Mouse (Mus musculus) liver, postnatal 0 days (tissue): ENCODE data around the gene Tarbp1. TPM values are rescaled to one million over a fixed set of nuclear protein-coding genes. Genes with fewer than 3 reads are reported as not detected.

ENCODE experiments used
- ATAC-seq: fragments of 200-750 bp; cut with Nextera tagmentation; 2 replicates; pipeline ENCODE4 v1.8.0; 2017; ENCODE audit warnings: mild to moderate bottlenecking, moderate library complexity
- DNase-seq: peaks from one replicate; pipeline ENCODE4 v3.0.0-alpha.2; 2016
- H3K27ac ChIP-seq: fragments of 300-500 bp; sonication (generic); 2 replicates; pipeline ENCODE4 v1.5.1; 2014; ENCODE audit warnings: antibody characterized with exemption, moderate library complexity, mild to moderate bottlenecking, low read depth
- H3K27me3 ChIP-seq: fragments of 300-500 bp; sonication (generic); 2 replicates; pipeline ENCODE4 v1.6.1; 2014; ENCODE audit warnings: low read length, control low read depth, mixed read lengths; ENCODE audit not compliant: insufficient read depth
- H3K36me3 ChIP-seq: fragments of 300-500 bp; sonication (generic); replicated peaks from 2 replicates; pipeline ENCODE4 v1.6.1; 2014; ENCODE audit warnings: mild to moderate bottlenecking, control low read depth, low read length, moderate library complexity, mixed read lengths; ENCODE audit not compliant: insufficient read depth
- H3K4me1 ChIP-seq: fragments of 300-500 bp; sonication (generic); 2 replicates; pipeline ENCODE4 v1.6.1; 2014; ENCODE audit warnings: antibody characterized with exemption, mild to moderate bottlenecking, control low read depth; ENCODE audit not compliant: insufficient read depth
- H3K4me2 ChIP-seq: fragments of 300-500 bp; sonication (generic); 2 replicates; pipeline ENCODE4 v1.6.1; 2014; ENCODE audit warnings: low read depth, mild to moderate bottlenecking, low read length, moderate library complexity, mixed read lengths
- H3K4me3 ChIP-seq: fragments of 300-500 bp; sonication (generic); 2 replicates; pipeline ENCODE4 v1.5.1; 2014; ENCODE audit warnings: low read depth, low read length
- H3K9ac ChIP-seq: fragments of 300-500 bp; sonication (generic); replicated peaks from 2 replicates; pipeline ENCODE4 v1.6.1; 2014; ENCODE audit warnings: mild to moderate bottlenecking, moderate library complexity
- H3K9me3 ChIP-seq: fragments of 300-500 bp; sonication (generic); 2 replicates; pipeline ENCODE4 v1.6.1; 2016; ENCODE audit warnings: mild to moderate bottlenecking, control low read depth, low read length, mixed read lengths
- CTCF ChIP-seq: sonication (generic); IDR thresholded peaks from 2 replicates; pipeline ENCODE4 v1.5.1; 2016; ENCODE audit warnings: antibody characterized with exemption, low read depth
- EP300 ChIP-seq: IDR thresholded peaks from 2 replicates; pipeline ENCODE4 v1.6.1; 2016; ENCODE audit warnings: antibody characterized with exemption, low read depth, mild to moderate bottlenecking
- WGBS: fragments of 180-500 bp; shearing (Covaris S2); extraction: QIAGEN DNeasy Blood & Tissue Kit; methylation state at CpG from one replicate; pipeline ENCODE4 v1.1.7; 2014; ENCODE audit not compliant: insufficient replicate concordance; 5-methylcytosine and 5-hydroxymethylcytosine counted together
- polyA plus RNA-seq: library from polyadenylated mRNA; unstranded; fragments of >200 nt; fragmentation: Nextera tagmentation; extraction: Ambion mirVana; gene quantifications from 2 replicates; pipeline ENCODE4 v1.2.1, GENCODE M21; 2015

Gene Tarbp1
- polyA plus RNA-seq, 1 experiment from 2014 or later: 1.1 TPM

DNA sequence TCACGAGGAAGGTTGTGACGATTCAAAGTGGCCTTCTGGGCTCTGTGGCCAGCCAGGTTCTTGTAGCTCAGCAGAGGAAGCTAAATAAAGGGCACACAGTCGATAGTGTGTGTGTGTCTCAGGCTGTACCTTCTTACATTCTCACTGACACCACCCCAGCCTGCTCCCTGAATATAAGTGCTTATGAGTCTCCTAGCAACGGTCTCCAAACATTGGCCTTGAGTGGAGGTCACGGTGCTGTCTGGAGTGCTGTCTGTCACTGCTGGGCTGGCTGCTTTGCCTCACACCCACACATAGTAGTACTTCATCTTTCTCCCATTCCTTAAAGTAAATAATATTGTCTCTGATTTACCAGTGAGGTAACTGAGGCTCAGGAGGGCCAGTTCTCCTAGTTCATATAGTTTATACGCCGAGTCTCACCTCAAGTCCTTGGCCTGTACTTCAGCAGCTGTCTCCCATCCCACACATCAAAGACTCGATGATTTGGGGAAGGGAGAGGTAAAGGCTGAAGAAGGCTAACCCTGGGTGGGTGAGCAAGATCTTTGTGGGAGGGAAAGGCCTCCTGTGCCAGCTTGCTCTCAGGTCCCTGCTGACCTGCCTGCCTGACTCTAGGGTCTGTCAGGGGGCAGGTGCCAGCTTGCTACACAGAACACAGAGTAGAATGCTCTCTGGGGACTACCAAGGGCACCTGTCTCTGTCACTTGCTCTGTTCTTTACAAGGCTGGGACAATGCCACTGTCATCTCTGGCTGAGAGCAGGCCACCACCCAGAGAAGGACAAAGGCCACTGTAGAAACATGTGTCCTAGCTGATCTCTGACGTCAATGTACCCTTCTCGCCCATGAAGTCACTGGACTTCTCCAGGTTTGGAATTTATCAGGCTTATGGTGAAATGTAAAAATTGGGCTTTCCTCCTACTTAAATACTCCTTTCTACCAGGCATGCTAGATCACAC is 39.4 kb upstream of the Tarbp1 start:
- WGBS: 60% methylated on average over 10 of the region's 10 CpGs

DNA sequence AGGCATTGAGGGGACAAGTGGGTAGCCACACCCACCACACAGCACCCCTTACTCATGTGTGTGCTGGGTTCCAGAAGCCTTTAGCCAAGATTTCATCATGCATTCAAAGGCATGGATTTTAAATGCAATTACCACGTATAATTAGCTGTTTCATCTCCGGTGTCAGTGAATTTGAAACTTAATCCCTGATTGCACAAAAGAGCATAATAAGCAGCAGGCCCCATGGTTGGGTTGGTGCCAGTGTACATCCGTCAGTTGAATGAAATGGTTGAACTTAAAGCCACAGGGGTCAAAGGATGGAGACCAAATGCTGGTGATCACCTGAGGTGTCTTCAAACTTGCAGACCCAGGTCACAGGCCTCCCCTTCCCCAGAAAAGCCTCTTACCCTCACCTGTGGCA is 36.0 kb upstream of the Tarbp1 start:
- 78% methylated on average over 3 of the region's 3 CpGs for WGBS
- TF ChIP-seq EP300 (no peak), CTCF (no peak)
- Histone ChIP-seq H3K4me3 (no peak overlapping the region), H3K36me3 (no peaks in the 10 kb centered on the region), H3K4me1 (peaks cover 11% of the 10 kb centered on the region), H3K9me3 (peaks cover 3% of the 10 kb centered on the region; the same call in 1 of the 2 replicates), H3K4me2 (no peak overlapping the region), H3K27ac (no peak overlapping the region), H3K9ac (no peak overlapping the region), H3K27me3 (no peaks in the 10 kb centered on the region)
- no peak for DNase-seq
- no peak for ATAC-seq

More for the DNA sequence above, 39.4 kb upstream of the Tarbp1 start:
- Histone ChIP-seq H3K27me3 (no peaks in the 10 kb centered on the region), H3K4me3 (no peak overlapping the region), H3K27ac (peak overlapping the region; percentile 57; the same call in 1 of the 2 replicates), H3K9ac (0 out of 2 replicates have a peak overlapping the region, but pooled peaks have one; percentile 26), H3K9me3 (no peaks in the 10 kb centered on the region), H3K4me1 (peaks cover 21% of the 10 kb centered on the region), H3K4me2 (no peak overlapping the region), H3K36me3 (no peaks in the 10 kb centered on the region)
- peak; percentile 31 for DNase-seq
- ATAC-seq: peak; percentile 83
- TF ChIP-seq CTCF (no peak), EP300 (no peak)

DNA sequence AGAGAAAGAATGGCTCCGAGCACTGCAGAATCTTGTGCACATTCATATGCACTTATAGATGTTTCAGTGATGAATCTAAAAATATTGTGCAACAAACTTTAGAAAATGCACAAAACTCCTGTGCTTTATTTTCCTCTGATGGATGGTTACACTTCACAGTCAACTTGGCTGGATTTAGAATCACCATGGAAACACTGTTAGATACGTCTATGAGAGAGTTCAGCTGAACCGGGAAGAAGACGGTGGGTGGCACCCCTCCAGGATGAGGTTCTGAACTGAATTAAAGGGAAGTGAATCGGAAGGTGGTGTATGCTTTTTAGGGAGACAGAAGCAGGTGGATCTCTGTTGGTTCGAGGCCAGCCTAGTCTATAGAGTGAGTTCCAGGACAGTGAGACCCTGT is 34.8 kb upstream of the Tarbp1 start:
- Histone ChIP-seq H3K9ac (no peak overlapping the region), H3K4me2 (no peak overlapping the region), H3K9me3 (peaks cover 6% of the 10 kb centered on the region; the same call in 1 of the 2 replicates), H3K4me1 (peaks cover 8% of the 10 kb centered on the region), H3K27me3 (no peaks in the 10 kb centered on the region), H3K27ac (no peak overlapping the region), H3K4me3 (no peak overlapping the region), H3K36me3 (no peaks in the 10 kb centered on the region)
- DNase-seq (no peak), ATAC-seq (no peak)
- 77% methylated on average over 6 of the region's 6 CpGs for WGBS
- TF ChIP-seq EP300: no peak
- TF ChIP-seq CTCF: no peak

DNA sequence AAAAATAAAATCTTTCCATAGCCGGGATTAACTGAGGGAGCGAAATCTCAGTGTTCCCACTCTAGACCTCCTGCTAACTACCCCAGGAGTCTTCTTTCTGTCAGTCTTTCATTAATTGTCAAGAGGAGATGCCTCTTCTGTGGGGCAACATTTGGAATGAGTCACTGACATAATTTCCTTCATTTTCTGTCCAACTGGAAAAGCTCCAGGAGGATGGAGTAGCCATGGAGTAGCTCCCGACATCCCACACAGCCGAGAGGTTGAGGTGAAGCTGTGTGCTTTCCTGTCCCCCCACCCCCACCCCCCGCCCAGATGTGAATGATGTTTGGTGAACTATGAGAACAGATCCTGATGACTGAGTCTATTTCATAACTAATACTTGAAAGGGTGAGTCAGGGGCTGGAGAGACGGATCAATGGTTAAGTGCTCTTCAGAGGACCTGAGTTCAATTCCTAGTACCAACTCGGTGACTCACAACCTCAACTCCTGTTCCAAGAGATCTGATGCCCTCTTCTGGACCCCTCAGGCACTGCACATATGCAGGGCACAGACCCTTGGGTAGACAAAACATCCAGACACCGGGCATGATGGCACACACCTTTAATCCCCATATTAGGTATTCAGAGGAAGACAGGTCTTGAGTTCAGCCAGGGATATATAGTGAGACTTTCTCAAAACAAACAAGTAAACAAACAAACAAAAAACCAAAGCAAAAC is 34.2 kb upstream of the Tarbp1 start:
- Histone ChIP-seq H3K4me1 (peaks cover 3% of the 10 kb centered on the region; the same call in 1 of the 2 replicates), H3K27ac (no peak overlapping the region), H3K36me3 (no peaks in the 10 kb centered on the region), H3K9ac (no peak overlapping the region), H3K27me3 (no peaks in the 10 kb centered on the region), H3K4me2 (no peak overlapping the region), H3K9me3 (peaks cover 6% of the 10 kb centered on the region; the same call in 1 of the 2 replicates), H3K4me3 (no peak overlapping the region)
- DNase-seq (no peak), ATAC-seq (no peak)
- WGBS: 75% methylated on average over 8 of the region's 8 CpGs
- TF ChIP-seq CTCF (0 out of 2 replicates have a peak, but pooled peaks have one; percentile 22), EP300 (no peak)

DNA sequence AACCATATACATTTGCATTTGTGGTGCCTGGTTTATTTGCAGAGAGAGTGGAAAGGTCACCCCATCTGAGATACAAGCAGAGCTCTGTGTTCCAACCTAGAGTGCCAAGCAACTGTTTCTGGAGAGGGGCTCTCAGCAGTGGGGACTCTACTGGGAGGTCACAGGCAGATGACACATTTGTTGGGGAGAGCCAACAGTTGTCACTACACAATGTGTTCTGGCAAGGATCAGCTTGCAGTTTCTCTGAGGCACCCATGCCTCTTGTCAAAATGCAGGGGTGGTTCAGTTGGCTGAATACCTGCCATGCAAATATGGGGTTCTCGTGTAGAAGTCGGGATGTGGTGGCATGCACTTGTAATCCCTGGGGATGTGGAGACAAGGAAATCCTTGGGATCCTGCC is 33.4 kb upstream of the Tarbp1 start:
- H3K27me3 ChIP-seq: no peaks in the 10 kb centered on the region
- H3K36me3 ChIP-seq: no peaks in the 10 kb centered on the region
- H3K4me1 ChIP-seq: no peaks in the 10 kb centered on the region
- TF ChIP-seq EP300: no peak
- no peak for TF ChIP-seq CTCF
- 89% methylated on average over 2 of the region's 2 CpGs for WGBS
- peaks cover 6% of the 10 kb centered on the region; the same call in 1 of the 2 replicates for H3K9me3 ChIP-seq
- no peak overlapping the region for H3K27ac ChIP-seq
- no peak overlapping the region for H3K9ac ChIP-seq
- no peak overlapping the region for H3K4me2 ChIP-seq
- ATAC-seq (no peak), DNase-seq (no peak)
- no peak overlapping the region for H3K4me3 ChIP-seq

DNA sequence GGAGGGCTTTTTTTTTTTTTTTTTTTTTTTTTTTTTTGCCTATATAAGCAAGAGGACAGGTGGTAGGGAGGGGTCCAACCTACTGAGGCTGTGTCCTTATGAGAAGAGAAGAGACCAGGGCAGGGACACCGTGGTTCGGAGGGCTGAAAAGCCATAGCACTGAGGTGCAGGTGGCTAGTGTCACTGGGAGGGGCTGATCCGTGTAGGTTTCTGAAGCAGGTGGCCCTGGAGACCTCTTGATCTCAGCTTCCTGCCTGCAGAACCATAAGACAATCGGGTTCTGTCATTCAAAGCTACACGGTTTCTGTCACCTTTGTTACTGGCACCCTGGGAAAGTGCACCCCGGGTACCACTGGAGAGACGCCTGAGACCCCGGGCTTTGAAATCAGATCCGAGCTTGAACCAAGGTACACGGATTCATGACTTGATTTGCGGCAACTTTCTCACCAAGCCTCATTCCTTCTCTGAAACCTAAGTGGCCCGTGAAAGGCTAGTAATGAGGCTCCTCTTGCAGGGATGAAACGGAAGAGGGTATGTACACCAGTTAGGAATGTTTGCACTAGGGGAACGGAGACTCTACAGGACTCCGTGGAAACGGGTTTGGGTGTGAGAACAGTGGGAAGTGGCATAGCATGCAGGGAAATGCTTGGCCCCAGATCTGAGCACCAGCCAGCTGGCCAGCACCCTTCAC is 29.8 kb upstream of the Tarbp1 start:
- Histone ChIP-seq H3K36me3 (no peaks in the 10 kb centered on the region), H3K4me2 (no peak overlapping the region), H3K9me3 (peaks cover 6% of the 10 kb centered on the region; the same call in 1 of the 2 replicates), H3K27me3 (no peaks in the 10 kb centered on the region), H3K27ac (no peak overlapping the region), H3K4me1 (no peaks in the 10 kb centered on the region), H3K9ac (no peak overlapping the region), H3K4me3 (no peak overlapping the region)
- TF ChIP-seq EP300: no peak
- TF ChIP-seq CTCF: no peak
- no peak for DNase-seq
- no peak for ATAC-seq
- 78% methylated on average over 16 of the region's 16 CpGs for WGBS
